Mouse (Mus musculus): ENCODE data around the gene Rag2.

Rag2 gene

GRCm38 (mm10) chr2:101624526-101624925 lies at the start of gene Rag2:
Gene Rag2, plus strand, starts transcription at chr2:101624718.
- DNase-seq (ENCODE audit: low spot score in 2 of 2) = no peak

DNA sequence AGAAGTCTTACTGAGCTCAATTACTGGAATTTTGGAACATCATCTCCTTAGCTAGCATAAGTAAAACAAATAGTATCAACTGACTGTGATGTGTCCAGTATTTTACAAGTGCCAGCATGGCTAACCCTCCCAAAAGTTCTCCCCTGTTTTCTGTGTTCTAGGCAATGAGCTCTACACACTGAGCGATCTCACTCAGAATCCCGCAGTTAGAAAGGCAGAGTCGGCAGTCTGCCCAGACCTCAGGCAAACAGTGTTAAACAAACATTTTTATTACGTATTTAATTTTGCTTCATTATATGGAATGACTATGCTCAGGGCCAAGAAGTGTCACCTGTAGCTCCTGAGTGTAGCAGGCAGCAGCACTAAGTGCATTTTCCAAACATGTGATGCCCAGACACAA lies 47.3 kb upstream of the Rag2 start:
- no peak for DNase-seq (ENCODE audit: low spot score in 2 of 2)

DNA sequence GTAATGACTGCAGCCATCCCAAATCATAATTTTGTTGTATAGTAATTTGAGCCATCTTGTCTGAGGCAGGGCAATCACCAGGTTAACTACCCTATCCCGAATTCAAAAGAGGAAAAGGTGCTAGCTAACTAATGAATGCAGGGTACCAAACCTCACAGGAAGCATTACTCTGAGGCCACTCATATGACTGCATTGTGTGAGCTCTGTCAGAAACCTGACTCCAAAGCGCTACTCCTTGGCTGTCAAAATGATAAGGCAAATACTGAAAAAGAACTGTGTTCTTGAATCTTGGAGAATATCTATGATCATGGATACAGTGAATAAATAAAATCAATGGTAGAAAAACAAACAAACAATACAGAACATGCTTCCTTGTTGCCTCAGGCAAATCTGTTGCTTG lies 44.5 kb upstream of the Rag2 start:
- no peak for DNase-seq (ENCODE audit: low spot score in 2 of 2)

DNA sequence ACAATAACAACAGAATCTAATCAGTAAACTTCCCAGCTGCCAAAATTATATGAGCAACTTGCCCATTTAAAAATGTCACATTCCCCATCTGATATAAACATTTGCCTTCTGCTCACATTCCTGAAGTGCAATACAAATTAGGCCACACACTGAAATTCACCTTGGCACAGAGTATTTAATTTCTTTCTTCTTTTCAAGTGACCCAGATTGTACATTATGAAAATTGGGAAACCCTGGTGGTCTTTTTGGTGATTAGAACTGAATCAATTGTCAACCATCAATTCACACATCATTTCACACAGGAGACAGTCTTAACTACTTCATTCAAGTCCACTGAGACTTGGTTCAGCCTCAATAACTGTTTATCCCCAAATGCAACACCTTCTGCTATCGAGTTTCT lies 44.1 kb upstream of the Rag2 start:
- DNase-seq (ENCODE audit: low spot score in 2 of 2) = no peak

GRCm38 (mm10) chr2:101580977-101581376 lies 43.5 kb upstream of the Rag2 start:
- no peak for DNase-seq (ENCODE audit: low spot score in 2 of 2)

- DNase-seq (ENCODE audit: low spot score in 2 of 2) = no peak
Observed at GRCm38 (mm10) chr2:101581418-101581817, 43.1 kb upstream of the Rag2 start.

DNA sequence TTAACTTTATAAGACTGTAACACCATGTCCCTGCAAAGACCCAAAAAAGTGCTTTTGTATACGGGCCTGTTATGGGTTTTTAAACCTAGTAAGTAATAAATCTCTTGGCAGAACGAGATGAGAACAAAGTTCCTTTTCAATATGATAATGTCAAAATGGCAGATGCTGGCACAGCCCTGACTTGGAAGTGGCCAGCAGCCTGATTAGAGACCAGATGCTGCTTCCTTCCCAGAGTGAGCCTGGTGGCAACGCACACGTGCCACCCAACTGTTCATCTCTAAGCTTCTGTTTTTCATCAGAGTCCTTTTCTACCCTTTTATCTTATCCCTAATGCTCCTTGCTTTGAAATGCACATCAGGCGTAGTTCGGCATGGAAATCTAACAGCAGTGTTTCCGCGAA lies 33.2 kb upstream of the Rag2 start:
- no peak for DNase-seq (ENCODE audit: low spot score in 2 of 2)

DNA sequence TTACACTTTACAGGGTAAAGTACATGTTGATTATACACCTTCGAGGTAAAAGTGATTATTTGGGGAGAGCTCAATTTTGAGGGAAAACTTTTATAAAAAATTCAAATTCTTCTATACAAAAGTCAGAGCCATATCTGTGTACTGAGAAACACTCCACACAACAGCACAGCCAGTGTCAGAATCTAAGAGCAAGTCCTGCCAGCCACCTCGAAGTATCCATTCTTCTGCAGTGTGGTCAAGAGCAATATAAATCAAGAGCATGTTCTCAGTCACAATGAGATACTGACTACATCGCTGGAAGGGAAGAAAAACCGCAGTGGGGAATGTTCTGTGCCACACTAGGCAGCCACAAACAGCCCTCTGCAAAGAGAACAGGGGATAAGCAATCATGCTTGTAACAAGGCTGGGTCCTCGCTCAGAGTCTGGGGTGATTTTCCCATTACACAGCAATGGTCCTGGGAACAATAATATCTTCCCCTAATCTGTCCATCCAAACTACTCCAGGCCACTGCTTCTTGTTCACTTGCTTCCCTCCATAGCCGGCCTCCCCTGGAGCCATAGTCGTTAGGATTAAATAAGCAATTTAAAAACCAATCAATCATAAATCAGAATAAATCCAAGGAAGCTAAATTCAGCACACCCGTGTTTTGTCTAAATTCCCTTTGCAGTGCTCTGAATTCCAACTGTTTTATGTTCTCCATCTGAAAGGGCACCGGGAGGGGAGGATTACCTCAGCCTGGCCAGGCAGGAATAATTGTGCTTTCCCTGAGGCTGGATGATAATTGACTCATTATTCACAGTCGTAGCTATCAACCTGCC lies 32.3 kb upstream of the Rag2 start:
- DNase-seq (ENCODE audit: low spot score in 2 of 2) = no peak

DNA sequence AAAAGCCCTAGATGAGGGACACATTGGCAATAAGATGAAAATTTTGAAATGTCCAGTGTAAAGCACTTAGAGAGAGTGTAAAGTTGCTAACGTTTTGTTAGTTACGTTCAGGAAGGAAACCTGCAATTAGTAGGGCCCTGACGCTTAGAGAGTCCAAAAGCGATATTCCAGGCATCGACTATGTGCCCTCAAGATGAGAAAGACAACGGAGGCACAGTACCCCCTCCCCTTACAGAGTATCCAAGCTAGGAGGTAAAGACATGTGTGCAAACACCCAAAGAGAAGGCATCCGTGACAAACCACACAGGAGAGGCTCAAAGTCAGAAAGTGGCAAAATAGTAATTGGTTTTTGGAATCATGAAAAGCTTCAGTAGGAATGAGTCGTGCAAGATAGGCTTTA lies 31.6 kb upstream of the Rag2 start:
- no peak for DNase-seq (ENCODE audit: low spot score in 2 of 2)

GRCm38 (mm10) chr2:101594681-101595080 lies 29.8 kb upstream of the Rag2 start:
- DNase-seq (ENCODE audit: low spot score in 2 of 2) = no peak

DNA sequence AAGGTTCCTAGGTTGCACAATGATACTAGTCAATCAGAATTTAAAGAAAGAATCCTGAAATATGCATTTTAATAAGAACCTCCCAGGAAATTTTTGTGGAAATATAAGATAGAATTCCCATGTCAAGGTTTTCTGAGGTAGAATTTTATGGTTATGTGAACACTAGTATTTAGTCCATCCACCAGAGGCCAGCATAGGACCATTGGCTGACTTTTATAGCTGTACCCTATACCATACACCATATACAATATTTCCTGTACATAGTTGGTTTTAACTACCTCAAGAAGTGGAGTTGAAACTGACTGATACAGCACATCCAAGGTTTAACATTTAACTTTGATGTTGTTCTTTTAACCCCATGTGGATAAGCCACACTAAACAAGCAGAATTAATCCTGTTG lies 27.3 kb upstream of the Rag2 start:
- DNase-seq (ENCODE audit: low spot score in 2 of 2) = no peak

- no peak for DNase-seq (ENCODE audit: low spot score in 2 of 2)
Observed at GRCm38 (mm10) chr2:101598190-101599181, 26.0 kb upstream of the Rag2 start.

DNA sequence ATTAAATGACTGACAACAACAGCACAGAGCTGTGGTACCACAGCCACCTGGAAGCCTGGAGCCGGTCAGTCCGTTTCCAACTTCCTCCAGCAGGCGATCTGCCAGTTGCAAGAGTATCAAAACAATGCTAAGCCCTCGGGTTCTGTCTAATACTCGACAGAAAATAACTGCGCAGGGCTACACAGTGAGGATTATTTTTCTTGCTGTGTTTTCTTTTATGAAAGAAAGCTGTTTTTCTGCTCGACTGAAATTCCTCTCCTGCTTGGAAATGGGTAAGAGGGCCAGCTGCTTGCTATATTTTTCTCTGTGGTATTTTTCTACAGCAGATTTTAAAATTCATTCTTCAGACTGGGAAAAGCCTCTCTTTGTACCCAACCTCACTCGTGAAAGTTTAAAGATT lies 23.8 kb upstream of the Rag2 start:
- no peak for DNase-seq (ENCODE audit: low spot score in 2 of 2)

- no peak for DNase-seq (ENCODE audit: low spot score in 2 of 2)
Observed at GRCm38 (mm10) chr2:101603099-101603498, 21.4 kb upstream of the Rag2 start.

DNA sequence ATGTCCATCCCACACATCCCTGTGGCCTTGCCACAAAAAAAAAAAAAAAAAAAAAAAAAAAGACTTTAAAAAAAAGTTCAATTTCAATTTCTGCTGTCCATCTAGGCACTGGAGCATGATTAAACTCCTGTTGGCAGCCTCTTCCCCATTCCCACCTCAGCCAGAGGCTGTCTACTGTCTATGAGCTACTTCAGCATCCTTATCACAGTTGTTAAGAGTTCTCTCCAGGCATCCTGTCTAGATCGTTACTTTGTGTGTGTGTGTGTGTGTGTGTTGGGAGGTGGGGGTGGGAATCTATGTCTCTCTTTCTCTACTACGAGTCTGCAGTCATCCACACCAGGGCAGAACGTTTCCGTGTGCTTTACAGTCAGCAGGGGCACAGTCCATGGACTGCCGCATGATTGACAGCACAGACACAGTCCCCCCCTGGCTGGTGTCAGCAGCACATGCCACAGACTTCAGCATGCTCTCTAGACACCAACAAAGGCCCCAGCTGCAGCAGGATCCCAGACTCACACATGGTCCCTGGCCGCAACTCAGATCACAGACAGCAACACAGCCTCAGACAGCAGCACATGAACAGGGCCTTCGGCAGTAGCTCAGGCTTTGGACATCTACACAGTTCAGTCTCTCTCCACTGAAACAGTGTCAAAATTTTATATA lies 16.2 kb upstream of the Rag2 start:
- DNase-seq (ENCODE audit: low spot score in 2 of 2) = no peak

DNA sequence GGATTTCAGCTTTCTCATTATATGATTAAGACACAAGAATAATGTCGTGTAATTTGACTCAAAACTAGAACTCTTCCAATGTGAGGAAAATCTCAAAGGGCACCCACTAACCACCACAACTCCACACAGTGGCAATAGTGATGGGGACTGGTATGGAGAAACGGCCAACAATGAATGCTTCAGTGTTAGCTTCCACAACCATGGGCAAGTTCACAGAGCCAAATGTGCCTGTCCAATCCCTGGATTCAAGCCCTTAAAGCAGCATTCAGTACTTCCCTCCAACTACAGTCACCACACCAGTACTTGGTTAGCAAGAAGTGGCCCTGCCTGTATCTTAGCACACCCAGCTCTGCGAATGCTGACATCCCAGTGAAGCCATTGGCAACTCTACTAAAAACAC lies 13.7 kb upstream of the Rag2 start:
- no peak for DNase-seq (ENCODE audit: low spot score in 2 of 2)

DNA sequence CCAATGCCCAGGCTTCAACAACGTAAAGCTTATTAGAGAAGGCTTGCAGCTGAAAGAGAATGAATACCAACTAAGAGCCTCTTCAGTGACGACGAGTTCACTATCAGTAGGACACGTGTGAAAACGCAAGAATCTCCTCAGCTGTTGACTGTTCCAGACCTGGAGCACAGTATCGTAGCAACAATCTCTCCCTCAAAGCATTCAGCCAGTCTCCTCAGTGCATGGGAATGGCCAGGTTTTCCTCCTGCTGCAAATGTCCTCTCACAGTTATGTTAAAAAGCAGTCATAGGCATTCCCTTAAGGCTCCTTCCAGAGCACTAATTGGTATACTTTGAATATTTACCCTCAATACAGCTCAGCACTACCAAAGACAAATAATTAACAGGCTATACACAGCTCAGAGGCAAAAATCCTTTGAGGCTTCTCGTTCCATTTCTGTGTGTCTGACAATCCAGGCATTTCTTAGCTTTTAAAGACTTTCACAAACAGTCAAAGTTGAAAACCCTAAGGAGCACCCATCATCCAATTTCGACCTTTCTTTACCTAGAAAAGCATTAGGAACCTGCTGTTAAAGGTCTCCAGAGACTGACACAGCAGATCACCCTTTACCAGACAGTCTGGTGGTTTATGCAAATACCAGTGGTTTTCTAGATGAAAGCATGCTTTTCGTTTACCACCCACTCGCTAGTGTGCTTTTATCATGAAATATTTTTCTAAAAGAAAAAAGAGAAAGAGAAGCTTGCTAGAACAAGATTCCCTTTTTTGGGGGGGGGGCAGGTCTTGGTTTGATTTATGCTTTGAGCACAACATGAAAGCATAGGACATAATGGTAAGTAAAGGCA lies 8.8 kb upstream of the Rag2 start:
- no peak for DNase-seq (ENCODE audit: low spot score in 2 of 2)

- no peak for DNase-seq (ENCODE audit: low spot score in 2 of 2)
Observed at GRCm38 (mm10) chr2:101618373-101618772, 6.1 kb upstream of the Rag2 start.

GRCm38 (mm10) chr2:101620899-101621298 lies 3.6 kb upstream of the Rag2 start:
- DNase-seq (ENCODE audit: low spot score in 2 of 2) = no peak

DNA sequence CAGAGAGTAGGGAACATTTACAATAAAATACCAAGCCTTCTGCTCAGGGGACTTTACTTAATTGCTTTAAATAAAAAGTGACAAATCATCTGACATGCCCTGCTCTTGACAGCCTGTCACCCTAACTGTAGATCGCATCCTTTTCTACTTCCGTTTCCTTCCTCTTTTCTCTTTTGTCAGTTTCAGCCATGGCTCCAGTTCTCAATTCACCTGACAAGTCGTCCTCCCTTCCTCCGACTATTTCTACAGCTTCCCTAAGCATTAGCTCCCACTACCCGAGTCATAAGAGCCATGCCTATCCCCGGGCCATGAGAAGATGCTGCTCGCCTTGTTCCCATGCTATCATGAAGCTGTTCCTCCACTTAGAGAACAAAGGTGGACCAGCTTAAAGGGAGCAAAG lies 2.9 kb upstream of the Rag2 start:
- DNase-seq (ENCODE audit: low spot score in 2 of 2) = no peak

- no peak for DNase-seq (ENCODE audit: low spot score in 2 of 2)
Observed at GRCm38 (mm10) chr2:101623042-101623441, 1.5 kb upstream of the Rag2 start.

Measured in frontal cortex, postnatal 25 days (tissue).